Mouse (Mus musculus) stomach, embryonic 16.5 days (tissue): Measurements from ENCODE around the gene Dnase1l3. TPM values are rescaled to one million over a fixed set of nuclear protein-coding genes. Genes with fewer than 3 reads are reported as not detected.

Experiments used
- ATAC-seq: fragments of 200-750 bp; cut with Nextera tagmentation; 2 replicates; pipeline ENCODE4 v1.8.0; 2017; ENCODE audit warnings: moderate number of reproducible peaks, moderate TSS enrichment; ENCODE audit not compliant: insufficient read depth, low FRiP score
- H3K27ac ChIP-seq: fragments of 300-500 bp; sonication (generic); 2 replicates; pipeline ENCODE4 v1.5.1; 2014; ENCODE audit warnings: low read length
- H3K27me3 ChIP-seq: fragments of 300-500 bp; sonication (generic); 2 replicates; pipeline ENCODE4 v1.6.1; 2014; ENCODE audit warnings: low read length, control low read depth, mixed read lengths; ENCODE audit not compliant: control insufficient read depth, insufficient read depth
- H3K36me3 ChIP-seq: fragments of 300-500 bp; sonication (generic); 2 replicates; pipeline ENCODE4 v1.6.1; 2014; ENCODE audit warnings: low read length; ENCODE audit not compliant: control insufficient read depth, insufficient read depth
- H3K4me1 ChIP-seq: fragments of 300-500 bp; sonication (generic); 2 replicates; pipeline ENCODE4 v1.6.1; 2014; ENCODE audit warnings: low read length, control low read depth, mixed read lengths; ENCODE audit not compliant: control insufficient read depth, insufficient read depth
- H3K4me2 ChIP-seq: fragments of 300-500 bp; sonication (generic); 2 replicates; pipeline ENCODE4 v1.6.1; 2014; ENCODE audit warnings: low read depth, low read length, mixed read lengths
- H3K4me3 ChIP-seq: fragments of 300-500 bp; sonication (generic); replicated peaks from 2 replicates; pipeline ENCODE4 v1.5.1; 2014; ENCODE audit warnings: mild to moderate bottlenecking, low read length
- H3K9ac ChIP-seq: fragments of 300-500 bp; sonication (generic); 2 replicates; pipeline ENCODE4 v1.6.1; 2014; ENCODE audit warnings: low read length
- H3K9me3 ChIP-seq: fragments of 300-500 bp; sonication (generic); replicated peaks from 2 replicates; pipeline ENCODE4 v1.6.1; 2016; ENCODE audit warnings: low read length, control low read depth; ENCODE audit not compliant: control insufficient read depth
- WGBS: fragments of 180-500 bp; shearing (Covaris S2); extraction: QIAGEN DNeasy Blood & Tissue Kit; methylation state at CpG from one replicate; pipeline ENCODE4 v1.1.7; 2014; 5-methylcytosine and 5-hydroxymethylcytosine counted together
- polyA plus RNA-seq: library from polyadenylated mRNA; unstranded; fragments of >200 nt; fragmentation: Nextera tagmentation; extraction: Ambion mirVana; gene quantifications from 2 replicates; pipeline ENCODE4 v1.2.1, GENCODE M21; 2015

Dnase1l3 gene
- polyA plus RNA-seq, 1 experiment from 2014 or later: 2.3 TPM

DNA sequence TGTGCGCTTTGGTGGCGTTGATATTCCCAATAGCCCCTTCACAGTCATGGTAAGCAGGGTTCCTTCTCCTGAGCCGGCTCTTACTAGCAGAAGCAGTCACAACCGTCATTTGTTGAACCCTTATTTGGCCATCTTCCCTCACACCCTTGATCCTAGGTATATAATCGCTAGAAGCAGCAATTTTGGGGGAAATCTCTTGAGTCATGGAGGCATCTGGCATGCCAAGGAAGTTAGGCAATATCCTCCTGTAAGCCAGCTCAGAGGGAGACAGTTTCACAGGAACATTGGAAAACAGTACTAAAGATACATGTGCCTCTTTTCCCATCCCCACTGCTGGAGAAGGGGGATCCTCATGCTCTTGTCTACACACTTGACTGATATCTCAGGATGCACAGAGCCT lies 75.1 kb downstream of the Dnase1l3 start:
- ATAC-seq: no peak
- no peak overlapping the region for H3K4me3 ChIP-seq
- no peak overlapping the region for H3K4me2 ChIP-seq
- H3K36me3 ChIP-seq: peaks cover 19% of the 10 kb centered on the region
- H3K27me3 ChIP-seq: no peaks in the 10 kb centered on the region
- no peaks in the 10 kb centered on the region for H3K9me3 ChIP-seq
- H3K9ac ChIP-seq: no peak overlapping the region
- H3K27ac ChIP-seq: peak overlapping the region; percentile 43
- 83% methylated on average over 5 of the region's 5 CpGs for WGBS
- H3K4me1 ChIP-seq: peaks cover 11% of the 10 kb centered on the region; the same call in 1 of the 2 replicates

DNA sequence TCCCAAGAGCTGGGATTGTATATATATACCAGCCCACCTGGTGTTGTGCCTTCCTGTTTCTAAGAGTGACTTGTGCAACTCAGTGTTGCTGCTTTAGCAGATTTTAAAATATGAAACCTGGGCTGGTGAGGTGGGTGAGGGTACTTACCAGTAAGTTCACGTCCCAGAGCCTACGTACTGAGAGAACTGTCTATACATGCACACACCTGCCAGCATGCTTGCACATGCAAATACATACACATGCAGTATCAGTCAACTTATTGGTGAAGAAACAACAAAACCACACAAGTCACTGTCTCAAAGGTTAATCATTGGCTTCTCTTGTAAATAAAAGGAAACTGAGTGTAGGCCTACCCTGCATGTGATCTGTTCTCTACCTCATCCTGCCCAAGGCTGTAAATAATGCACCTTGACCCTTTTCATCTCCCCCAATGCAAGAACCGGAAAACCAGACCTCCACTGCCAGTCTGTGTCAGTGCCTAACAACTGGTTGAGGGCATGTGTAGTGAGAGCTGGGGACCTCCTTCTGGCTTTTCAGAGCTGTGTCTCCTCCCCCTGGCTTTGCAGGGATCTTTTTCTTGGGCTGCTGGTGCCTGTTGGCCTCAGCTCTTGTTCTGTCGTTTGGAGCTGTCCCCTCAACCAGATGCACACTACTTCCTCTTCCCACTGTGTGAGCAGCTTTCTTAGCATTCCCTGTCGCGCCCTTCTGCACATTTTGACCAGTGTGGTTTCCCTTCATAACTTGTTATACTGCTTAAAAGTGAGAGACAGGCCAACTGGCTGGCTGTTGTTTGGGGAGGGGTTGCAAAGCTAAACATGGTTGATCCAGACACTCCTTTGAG lies 76.0 kb downstream of the Dnase1l3 start:
- H3K9ac ChIP-seq: no peak overlapping the region
- 71% methylated on average over 6 of the region's 6 CpGs for WGBS
- H3K4me2 ChIP-seq: no peak overlapping the region
- H3K27me3 ChIP-seq: no peaks in the 10 kb centered on the region
- H3K9me3 ChIP-seq: no peaks in the 10 kb centered on the region
- peaks cover 14% of the 10 kb centered on the region; the same call in 1 of the 2 replicates for H3K4me1 ChIP-seq
- no peak overlapping the region for H3K27ac ChIP-seq
- no peak overlapping the region for H3K4me3 ChIP-seq
- peaks cover 16% of the 10 kb centered on the region; the same call in 1 of the 2 replicates for H3K36me3 ChIP-seq
- no peak for ATAC-seq

Other genes with a start within 250 kb of the Dnase1l3 start
- gene Gm26661, start 203.0 kb downstream of the Dnase1l3 start, polyA plus RNA-seq: not detected in 2 replicates
- gene Flnb, start 176.6 kb downstream of the Dnase1l3 start, polyA plus RNA-seq: 25.8 and 26.9 TPM in 2 replicates
- not detected in 2 replicates for gene Gm45521, start 37.3 kb downstream of the Dnase1l3 start, polyA plus RNA-seq
- 28.3 and 34.6 TPM in 2 replicates for gene Abhd6, start 8.3 kb upstream of the Dnase1l3 start, polyA plus RNA-seq
- 47.3 and 57.0 TPM in 2 replicates for gene Rpp14, start 85.8 kb upstream of the Dnase1l3 start, polyA plus RNA-seq
- gene Pxk, start 103.6 kb upstream of the Dnase1l3 start, polyA plus RNA-seq: 44.7 TPM in 2 replicates
- gene Pdhb, start 178.5 kb upstream of the Dnase1l3 start, polyA plus RNA-seq: 178 and 191 TPM in 2 replicates
- 2.0 and 3.0 TPM in 2 replicates for gene Kctd6, start 219.6 kb upstream of the Dnase1l3 start, polyA plus RNA-seq